Mouse (Mus musculus) 3134 (cell line): ENCODE results near the gene 2210407C18Rik.

ENCODE experiments used
- DNase-seq: peaks from one replicate; pipeline ENCODE4 v3.0.0-alpha.2; 2011; ENCODE audit warnings: low spot score; ENCODE audit not compliant: insufficient read length; ENCODE audit errors: extremely low read depth

The 2210407C18Rik gene

DNA sequence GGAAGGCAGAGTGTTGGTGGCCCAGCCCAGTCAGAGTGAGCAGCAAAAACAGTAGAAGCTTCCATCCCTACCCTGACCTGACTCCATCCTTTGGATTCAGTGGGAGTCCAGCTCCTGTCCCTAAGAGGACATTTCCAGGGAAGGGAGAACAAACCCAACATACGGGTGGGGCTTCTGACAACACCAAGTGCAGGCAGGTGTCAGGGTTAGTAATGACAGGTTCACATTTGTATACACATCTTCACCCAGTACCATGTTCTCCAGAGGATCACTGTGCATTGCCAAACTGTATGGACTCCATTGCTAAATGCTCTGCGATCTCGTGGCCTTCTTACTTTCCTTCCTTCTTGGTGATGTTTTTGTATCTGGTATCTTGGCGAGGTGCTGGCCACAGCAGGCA is at the start of gene 2210407C18Rik:
TSS of gene 2210407C18Rik (minus strand) at position 101 of the 400 bp plus-strand sequence.
- no peak for DNase-seq

DNA sequence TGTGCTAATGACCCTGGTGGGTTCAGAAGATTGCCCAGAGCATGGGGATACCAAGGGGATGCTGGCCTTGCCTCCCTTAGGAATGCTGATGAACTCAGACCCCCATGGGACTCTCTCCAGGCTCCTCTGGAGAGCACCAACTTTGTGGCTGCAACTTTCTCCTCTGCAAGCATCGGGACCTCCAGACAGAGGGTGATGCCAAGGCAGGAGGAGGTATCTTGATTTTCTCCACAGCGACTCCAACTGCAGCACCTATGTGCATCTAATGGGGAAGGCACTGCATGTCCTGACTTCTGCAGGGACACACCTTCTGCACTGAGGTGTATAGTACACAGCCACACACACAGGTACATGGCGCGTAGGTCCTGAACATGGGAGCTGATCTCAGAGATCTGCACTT is 42.7 kb upstream of the 2210407C18Rik start, which contains the start of gene Olfr322:
TSS of gene Olfr322 (plus strand) at position 187 of the 400 bp plus-strand sequence.
- DNase-seq: no peak

DNA sequence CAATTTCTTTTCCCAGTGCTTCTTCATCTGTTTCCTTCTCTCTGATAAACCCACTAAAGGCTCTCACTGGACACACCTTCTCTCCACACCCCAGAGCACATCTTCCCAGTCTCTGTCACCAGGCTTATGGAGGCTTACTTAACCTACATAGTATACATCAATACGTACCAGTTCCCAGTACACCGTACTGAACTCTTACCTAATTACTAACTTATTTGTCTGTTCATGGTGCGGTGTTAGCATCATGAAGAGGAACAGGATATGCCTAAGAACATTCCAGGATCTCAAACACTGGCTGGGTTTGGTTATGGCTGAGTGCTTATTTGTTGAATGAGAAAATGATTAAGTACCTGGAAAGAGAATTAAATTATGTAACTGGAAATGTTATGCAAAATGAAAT is 39.3 kb upstream of the 2210407C18Rik start:
- no peak for DNase-seq

DNA sequence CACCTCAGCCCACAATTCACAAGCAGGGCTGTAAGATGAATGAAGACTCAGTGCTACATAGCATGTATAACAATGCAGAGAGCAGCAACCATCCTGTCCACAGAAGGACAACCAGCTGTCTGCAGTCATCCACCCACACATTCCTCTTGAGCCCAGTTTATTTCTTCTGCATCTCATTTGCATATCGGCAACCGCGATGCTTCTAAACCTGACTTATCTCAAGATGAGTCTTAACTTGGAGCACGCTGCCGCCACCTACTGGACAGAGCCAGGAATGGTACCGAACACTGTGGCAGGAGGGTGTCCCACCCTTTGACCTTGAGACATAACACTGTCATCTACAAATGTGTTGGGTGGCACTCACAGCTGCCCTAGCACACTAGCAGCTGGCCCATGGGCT is 27.5 kb upstream of the 2210407C18Rik start:
- DNase-seq: peak; percentile 19

DNA sequence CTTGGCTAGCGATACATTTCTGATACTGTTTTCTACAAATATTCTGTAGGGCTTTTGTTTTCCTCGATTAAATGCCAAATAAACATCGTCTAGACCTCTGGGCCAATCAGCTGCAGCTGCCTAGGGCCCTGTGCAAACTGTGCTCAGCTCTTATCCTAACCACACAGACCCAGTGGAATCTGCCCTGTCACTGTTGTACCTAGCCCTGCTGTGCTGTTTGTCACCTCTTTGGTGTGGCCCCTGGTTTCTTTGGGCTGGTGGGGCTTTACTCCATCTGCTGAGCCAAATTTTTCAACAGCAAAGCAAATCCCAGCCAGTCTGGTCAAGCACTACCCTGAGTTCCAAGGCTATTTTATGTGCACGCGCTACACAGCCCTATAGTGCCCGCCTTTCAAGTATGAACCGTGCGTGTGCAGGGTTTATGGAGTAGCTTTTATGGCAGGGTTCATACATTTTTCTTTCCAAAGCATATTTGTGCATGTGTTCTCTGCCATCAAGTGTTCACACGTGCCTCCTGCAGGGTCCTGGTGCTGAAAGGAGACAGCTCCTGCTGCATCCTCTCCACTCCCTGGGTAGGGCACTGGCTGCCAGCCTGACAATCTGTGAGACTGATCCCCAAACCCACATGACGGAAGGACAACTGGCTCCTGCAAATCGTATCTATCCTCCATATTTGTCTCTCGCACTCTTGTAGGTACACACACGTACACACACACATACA is 25.9 kb upstream of the 2210407C18Rik start:
- no peak for DNase-seq

DNA sequence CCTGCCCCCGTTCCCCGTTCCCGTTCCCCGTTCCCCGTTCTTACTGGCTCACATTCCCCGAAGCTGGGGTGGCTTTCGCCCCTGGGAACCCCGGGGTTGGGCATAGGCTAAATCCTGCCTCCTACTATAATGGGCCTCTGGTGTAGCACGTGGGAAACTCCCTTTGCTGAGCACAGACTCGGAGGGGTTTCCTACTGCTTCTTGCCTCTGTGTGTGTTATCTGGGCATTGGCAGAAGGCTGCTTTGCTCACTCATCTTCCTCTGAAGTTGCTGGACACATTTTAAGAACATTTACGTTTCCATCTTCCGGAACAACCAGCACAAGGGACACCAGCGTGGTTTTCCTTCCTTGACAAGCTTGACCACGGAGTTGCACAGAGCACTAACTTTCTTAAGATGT is 25.2 kb upstream of the 2210407C18Rik start:
- DNase-seq: no peak

DNA sequence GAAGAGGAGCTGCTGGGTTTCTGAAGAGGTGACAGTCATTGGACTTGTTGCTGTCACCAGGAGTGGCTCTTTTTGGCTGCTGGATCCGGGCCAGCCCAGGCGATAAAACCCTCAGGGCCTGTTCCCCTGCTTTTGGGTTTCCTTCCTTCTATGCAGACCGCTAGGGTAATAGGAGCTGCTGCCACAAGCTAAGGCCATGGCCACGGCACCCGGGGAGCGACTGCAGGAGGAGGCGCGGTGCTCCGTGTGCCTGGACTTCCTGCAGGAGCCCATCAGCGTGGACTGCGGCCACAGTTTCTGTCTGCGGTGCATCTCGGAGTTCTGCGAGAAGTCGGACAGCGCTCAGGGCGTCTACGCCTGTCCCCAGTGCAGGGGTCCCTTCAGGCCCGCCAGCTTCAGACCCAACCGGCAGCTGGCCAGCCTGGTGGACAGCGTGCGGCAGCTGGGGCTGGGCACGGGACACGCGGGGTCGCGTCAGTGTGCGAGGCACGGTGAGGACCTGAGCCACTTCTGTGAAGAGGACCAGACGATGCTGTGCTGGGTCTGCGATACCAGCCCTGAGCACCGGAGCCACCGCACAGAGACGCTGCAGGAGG is 24.5 kb upstream of the 2210407C18Rik start, which contains the start of gene Trim58:
TSS of gene Trim58 (plus strand) at position 194 of the 596 bp plus-strand sequence.
- no peak for DNase-seq

DNA sequence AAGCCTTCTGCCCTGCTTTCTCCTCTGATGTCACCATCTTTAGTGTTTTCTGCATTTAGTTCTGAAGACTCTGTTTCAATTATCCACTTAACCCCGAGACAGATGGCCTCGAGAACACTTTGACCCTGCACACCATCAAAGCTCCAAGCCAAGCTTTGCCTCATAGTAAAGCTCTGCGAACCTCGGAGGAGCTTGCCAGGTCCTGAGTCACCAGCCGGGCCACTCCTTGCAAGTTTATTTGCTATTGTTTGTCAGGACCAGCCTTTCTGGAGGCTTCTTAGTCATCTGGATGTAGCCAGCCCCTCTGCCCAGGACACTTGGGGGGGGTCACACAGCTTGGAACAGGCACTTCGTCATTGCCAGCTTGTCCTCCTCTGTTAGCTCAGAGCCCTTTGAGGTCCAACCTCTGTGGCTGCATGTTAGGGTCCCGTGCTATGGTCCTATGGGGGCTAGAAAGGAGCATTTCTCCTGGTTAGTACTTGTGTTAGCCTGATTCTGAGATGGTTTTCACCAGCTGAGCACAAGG is 22.4 kb upstream of the 2210407C18Rik start:
- peak; percentile 27 for DNase-seq

DNA sequence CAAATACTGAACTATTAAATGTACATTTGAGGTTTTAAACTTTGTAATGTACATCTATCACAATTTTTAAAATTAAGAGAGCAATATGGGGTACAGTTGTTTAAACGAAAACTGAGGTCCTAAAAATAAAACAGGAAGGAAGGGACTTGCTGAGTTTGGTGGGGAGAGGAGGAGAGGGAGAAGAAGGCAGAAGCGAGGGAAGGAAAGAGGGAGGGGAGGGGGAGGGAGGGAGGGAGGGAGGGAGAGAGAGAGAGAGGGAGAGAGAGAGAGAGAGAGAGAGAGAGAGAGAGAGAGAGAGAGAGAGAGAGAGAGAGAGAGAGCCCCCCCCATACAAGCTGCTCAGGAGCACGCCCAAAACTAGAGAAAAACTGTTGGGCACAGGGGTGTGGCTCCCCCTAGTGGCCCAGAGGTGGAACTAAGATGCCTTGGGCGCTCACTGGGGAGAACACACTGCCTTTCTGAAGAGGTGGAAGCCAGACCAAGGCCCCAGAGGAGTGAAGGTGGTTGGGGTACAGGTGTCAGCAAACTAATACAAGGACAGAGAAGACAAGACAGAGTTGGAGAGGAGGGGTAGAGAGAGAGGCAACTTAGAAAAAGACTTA is 20.6 kb upstream of the 2210407C18Rik start:
- DNase-seq: peak; percentile 36

DNA sequence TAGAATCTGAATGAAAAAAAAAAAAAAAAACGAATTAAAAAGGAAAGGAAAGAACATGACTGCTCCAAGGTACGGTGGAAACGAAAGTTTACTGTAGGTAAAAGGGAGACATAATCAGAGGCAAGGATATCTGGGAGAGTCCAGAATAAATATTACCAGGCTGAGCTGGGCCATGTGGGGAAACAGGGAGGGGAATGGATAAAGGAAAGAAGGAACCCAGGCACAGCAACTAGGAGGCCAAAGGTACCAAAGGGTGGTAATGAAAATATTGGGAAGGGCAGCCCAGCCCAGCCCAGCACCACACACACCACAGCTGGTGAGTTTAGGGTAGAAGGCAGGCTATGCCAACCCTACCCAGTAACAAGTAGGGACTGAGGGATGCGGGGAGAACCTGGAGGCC is 19.0 kb upstream of the 2210407C18Rik start:
- DNase-seq: no peak

DNA sequence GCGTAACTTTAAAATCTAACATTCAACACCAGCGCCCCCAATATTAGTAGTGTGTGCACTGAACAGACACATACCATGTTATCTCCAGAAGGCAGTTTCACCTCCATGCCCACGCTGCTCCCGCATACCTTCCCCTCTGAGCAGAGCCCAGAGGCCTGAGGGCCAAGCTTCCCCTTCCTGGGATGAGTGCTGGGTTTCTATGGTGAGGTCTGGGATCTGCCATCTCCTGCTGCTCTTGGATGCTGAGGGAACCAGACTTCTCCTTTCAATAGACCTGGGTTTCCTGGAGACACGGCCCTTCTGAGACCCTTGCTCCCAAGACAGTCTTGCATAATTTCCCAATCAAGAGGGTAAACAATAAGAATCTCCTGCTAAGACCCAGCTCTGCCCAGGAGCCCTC is 14.5 kb upstream of the 2210407C18Rik start, which contains the start of gene Olfr323:
TSS of gene Olfr323 (minus strand) at position 101 of the 400 bp plus-strand sequence.
- no peak for DNase-seq

DNA sequence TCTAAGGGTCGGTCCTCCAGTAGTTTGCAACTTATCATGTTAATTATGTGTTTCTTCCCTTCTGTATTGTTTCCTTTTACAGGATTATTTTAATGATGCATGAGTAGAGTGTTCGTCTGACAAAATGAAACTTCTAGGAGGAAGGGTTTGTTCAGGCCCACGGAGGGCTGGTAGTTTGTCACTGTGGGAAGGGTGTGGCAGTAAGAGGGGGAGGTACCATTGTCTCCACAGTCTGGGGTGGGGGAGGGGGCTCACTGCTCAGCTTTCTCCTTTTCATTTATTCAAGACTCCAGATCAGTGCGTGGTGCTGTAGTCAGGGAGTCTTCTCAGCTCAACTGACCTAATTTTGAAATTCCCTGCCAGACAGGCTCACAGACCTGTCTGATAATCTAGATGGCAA is 10.3 kb upstream of the 2210407C18Rik start:
- DNase-seq: no peak

DNA sequence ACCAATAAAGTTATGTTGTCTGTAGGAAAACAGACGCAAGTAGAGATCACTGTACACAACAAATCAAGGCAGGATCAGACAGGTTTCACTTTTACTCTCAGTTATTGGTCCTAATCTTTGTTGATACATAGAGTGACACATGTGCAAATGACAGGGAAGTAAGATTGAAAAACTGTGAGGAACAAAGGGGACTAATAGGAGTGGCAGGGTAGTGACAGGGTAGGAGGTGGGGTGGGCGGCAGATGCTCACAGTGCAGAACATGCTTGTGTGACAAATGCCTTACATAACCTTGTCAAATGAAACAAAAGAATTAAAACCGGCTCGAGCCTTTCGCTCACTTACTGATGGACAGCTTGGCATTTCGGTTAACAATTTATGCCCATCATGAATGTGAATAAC is 2.9 kb upstream of the 2210407C18Rik start:
- no peak for DNase-seq

DNA sequence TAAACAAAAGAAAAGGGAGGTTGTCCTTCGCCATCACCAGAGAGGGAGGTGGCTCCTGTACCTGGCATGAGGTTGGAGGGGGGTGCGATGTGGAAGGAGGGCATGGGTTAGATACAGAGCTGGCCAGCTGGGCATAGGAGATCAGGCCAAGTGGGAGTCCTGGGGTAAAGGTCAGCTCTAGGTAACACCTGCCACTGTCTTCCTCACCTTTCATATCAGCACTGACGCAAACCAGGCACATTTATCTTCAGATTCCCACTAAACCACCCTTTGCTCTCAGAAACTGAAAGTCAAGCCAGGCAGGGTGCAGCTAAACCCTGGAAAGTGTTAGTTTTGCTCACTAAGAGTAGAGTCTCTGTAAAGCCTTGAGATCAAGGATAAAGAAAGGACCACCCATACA is 2.5 kb upstream of the 2210407C18Rik start:
- DNase-seq: no peak

DNA sequence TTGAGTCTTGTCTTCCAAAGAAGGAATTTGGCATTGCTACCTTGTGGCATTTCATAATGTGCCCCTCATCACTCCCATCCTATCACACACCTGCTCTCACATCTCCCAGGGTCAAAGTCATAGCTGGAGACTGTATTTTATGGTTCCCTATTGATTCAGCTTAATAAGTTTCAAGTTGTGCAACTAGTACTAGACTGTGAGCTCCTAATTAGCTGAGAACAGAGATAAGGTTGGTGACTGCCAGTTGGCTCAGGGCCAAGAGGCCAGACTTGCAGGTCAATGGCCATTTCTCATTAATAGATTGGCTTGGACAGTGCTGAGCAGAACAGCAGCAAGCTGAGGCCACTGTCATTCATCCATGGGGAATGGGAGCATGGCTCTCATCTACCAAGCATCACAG is 1.3 kb downstream of the 2210407C18Rik start:
- no peak for DNase-seq

DNA sequence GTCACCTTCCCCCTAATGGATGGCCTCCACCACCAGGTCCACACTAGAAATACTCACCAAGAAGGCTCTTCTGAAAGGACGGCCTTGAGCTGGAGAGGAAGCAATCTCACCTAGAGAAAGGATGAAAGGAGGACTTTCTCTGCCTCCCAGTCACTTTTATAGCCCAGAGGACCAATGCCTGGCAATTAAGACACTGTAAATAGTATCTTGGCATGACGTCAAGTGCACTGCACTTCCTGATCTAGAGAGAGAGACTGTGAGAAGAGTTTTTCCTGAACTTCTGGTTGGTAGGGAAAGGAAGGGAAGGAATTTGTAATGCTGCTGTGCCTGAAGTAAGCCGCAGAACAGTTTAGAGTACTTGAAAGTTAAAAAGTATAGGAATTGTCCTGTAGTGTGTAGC is 2.5 kb downstream of the 2210407C18Rik start:
- no peak for DNase-seq

DNA sequence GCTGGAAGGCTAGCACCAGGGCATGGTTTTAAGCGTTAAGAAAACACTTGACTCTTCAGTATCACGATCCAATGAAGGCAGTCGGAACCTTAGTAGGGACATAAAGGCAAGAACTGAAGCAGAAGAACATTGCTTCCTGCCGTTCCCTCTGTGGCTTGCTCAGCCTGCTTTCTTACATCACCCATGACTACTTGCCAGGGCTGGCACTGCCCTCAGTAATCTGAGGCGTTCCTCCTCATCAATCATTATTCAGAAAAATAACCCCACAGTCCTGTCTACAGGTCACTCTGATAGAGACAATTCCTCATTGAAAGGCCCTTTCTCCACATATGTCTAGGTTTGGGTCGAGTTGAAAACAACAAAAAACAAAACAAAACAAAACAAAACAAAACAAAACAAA is 8.8 kb downstream of the 2210407C18Rik start:
- DNase-seq: no peak

DNA sequence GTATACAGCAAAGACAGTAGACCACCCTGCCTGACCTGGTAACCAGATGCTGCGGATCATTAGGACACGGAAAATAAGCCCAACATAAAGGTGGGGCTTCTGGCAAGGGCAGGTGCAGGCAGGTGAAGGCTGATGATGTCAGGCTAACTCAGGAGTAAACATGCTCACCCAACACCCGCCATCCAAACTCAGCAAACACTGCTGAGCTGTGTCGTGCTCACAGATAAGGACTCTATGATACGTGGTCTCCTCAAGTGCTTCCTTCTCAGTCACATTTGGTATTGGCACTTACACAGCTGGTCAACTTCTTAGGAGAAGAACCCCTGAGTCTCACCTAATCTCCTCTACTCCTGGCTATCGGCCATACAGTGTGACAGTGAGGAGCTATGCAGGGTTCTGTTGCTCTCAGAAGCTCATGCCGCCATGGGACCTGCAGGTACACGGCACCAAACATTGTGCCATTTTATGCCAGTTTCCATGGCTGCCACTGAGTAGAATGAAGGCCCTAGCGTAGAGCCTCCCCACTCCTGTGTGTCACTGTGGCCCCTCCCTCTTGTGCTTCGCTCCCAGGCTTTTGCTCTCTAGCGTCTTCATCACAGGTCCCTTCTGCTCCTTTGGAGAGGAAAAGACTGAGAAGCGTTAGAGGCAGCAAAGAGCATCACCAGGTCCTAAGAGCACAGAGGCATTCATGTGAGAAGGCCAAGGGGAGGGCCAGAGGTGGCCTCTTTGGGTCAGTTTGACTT is 9.5 kb downstream of the 2210407C18Rik start:
- no peak for DNase-seq

DNA sequence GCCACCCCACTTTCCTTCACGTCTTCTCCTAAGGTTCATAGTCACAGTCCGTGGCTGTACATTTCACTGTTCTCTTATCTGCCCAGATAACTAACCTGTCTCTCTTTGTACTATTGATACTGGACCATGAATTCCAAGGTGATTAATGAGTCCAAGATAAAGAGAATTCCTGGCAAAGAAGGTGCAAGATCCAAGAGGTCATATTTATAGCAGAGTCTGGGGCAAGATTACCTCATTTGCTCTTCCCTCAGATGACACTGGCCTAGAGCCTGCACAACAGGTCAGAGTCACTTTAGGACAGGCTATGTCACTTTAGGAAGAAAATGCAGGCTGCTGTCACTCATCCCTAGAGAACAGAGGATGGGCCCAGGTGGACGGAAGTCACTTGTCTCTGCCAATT is 10.6 kb downstream of the 2210407C18Rik start:
- no peak for DNase-seq

DNA sequence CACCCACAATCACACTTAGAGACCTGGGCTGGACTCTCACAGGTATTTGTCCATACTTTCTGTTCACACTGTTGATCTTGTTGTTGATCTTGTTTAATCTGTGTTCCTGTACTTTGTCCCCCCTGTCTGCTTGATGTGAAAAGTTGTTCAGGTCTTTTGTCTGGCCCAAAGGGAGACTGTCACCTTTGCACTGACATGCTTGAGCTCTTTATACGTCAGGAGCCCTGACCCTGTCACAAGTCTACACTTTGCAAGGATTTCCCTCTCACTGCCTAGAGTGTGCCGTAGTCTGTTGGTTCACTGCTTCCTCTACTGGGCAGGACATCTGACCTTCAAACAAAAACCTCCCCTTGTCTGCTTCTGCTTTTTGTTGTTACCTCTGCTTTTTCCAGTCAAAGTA is 11.2 kb downstream of the 2210407C18Rik start:
- no peak for DNase-seq
